Mouse (Mus musculus) CH12.LX (cell line): ENCODE measurements around the gene Spop. TPM values are rescaled to one million over a fixed set of nuclear protein-coding genes. Genes with fewer than 3 reads are reported as not detected.

Source experiments
- DNase-seq: peaks from one replicate; pipeline ENCODE4 v3.0.0-alpha.2; 2013; ENCODE audit errors: extremely low read depth
- H3K27ac ChIP-seq: 2 replicates; pipeline ENCODE4 v1.5.1; 2012; ENCODE audit warnings: low read depth, mild to moderate bottlenecking, control low read depth, moderate library complexity; ENCODE audit not compliant: insufficient read depth
- H3K27me3 ChIP-seq: replicated peaks from 2 replicates; pipeline ENCODE3; 2012; ENCODE audit warnings: inconsistent platforms
- H3K36me3 ChIP-seq, 2 experiments: replicated peaks in 1 of 2; 2 replicates each; pipeline versions ENCODE3 to v1.6.1; 2012; ENCODE audit warnings: inconsistent platforms in 1 of 2, low read length in 1 of 2, mild to moderate bottlenecking in 1 of 2, mixed read lengths in 1 of 2, moderate library complexity in 1 of 2; ENCODE audit not compliant: control insufficient read depth in 1 of 2, insufficient read depth in 1 of 2
- H3K4me1 ChIP-seq, 2 experiments: 2 replicates each; pipeline ENCODE4 v1.6.1; 2012; ENCODE audit warnings: inconsistent platforms in 1 of 2, moderate library complexity in 1 of 2; ENCODE audit not compliant: insufficient read depth in 2 of 2, control insufficient read depth in 1 of 2
- H3K4me2 ChIP-seq: 2 replicates; pipeline ENCODE4 v1.6.1; 2012; ENCODE audit warnings: low read depth, mild to moderate bottlenecking, control low read depth; ENCODE audit not compliant: poor library complexity, insufficient read depth, severe bottlenecking
- H3K4me3 ChIP-seq, 3 experiments: fragments of 150-350 bp in 1 of 3; sonication (generic) in 1 of 3; replicated peaks in 1 of 3; 2 replicates each; pipeline versions ENCODE3 to v1.5.1; 2011 to 2012; ENCODE audit warnings: low read depth in 2 of 3, low read length in 2 of 3, mild to moderate bottlenecking in 2 of 3, moderate library complexity in 2 of 3, control low read depth in 1 of 3, improper control_type of control experiment in 1 of 3, inconsistent platforms in 1 of 3, mixed read lengths in 1 of 3; ENCODE audit not compliant: poor library complexity in 1 of 3
- H3K79me2 ChIP-seq: replicated peaks from 2 replicates; pipeline ENCODE4 v1.6.1; 2012; ENCODE audit warnings: mild to moderate bottlenecking, moderate library complexity; ENCODE audit not compliant: control insufficient read depth, poor library complexity, insufficient read depth, severe bottlenecking; ENCODE audit errors: extremely low read depth
- H3K9ac ChIP-seq: 2 replicates; pipeline ENCODE4 v1.6.1; 2012; ENCODE audit warnings: low read depth, mild to moderate bottlenecking, control low read depth, moderate library complexity; ENCODE audit not compliant: insufficient read depth
- H3K9me3 ChIP-seq: replicated peaks from 2 replicates; pipeline ENCODE3; 2012; ENCODE audit warnings: low read length, inconsistent platforms, mixed read lengths
- BHLHE40 ChIP-seq: IDR thresholded peaks from 2 replicates; pipeline ENCODE4 v1.6.1; 2011; ENCODE audit warnings: mild to moderate bottlenecking, low read depth, low read length, improper control_type of control experiment
- CHD1 ChIP-seq: IDR thresholded peaks from 2 replicates; pipeline ENCODE4 v1.6.1; 2012; ENCODE audit warnings: low read depth, low read length, improper control_type of control experiment, inconsistent platforms
- CHD2 ChIP-seq: IDR thresholded peaks from 2 replicates; pipeline ENCODE4 v1.6.1; 2011; ENCODE audit warnings: low read length, improper control_type of control experiment
- E2F4 ChIP-seq: IDR thresholded peaks from 2 replicates; pipeline ENCODE4 v1.6.1; 2011; ENCODE audit warnings: low read depth, low read length, improper control_type of control experiment; ENCODE audit not compliant: insufficient replicate concordance
- ELF1 ChIP-seq: IDR thresholded peaks from 2 replicates; pipeline ENCODE4 v1.6.1; 2014; ENCODE audit warnings: low read depth, mild to moderate bottlenecking, inconsistent platforms, low read length, improper control_type of control experiment
- EP300 ChIP-seq: IDR thresholded peaks from 2 replicates; pipeline ENCODE4 v1.6.1; 2011; ENCODE audit warnings: low read length, improper control_type of control experiment
- ETS1 ChIP-seq: conservative IDR thresholded peaks from 2 replicates; pipeline ENCODE4 v1.6.1; 2012; ENCODE audit warnings: low read depth, mild to moderate bottlenecking, inconsistent platforms, low read length, improper control_type of control experiment, moderate library complexity
- GABPA ChIP-seq: IDR thresholded peaks from 2 replicates; pipeline ENCODE4 v1.6.1; 2012; ENCODE audit warnings: low read depth, low read length, improper control_type of control experiment, inconsistent platforms; ENCODE audit not compliant: insufficient replicate concordance
- HCFC1 ChIP-seq: IDR thresholded peaks from 2 replicates; pipeline ENCODE4 v1.6.1; 2012; ENCODE audit warnings: low read depth, mild to moderate bottlenecking, inconsistent platforms, low read length, improper control_type of control experiment
- IRF4 ChIP-seq: IDR thresholded peaks from 2 replicates; pipeline ENCODE4 v1.6.1; 2014; ENCODE audit warnings: low read depth, mild to moderate bottlenecking, inconsistent platforms, low read length, improper control_type of control experiment
- JUN ChIP-seq: IDR thresholded peaks from 2 replicates; pipeline ENCODE4 v1.6.1; 2011; ENCODE audit warnings: low read depth, mild to moderate bottlenecking, low read length, improper control_type of control experiment, moderate library complexity; ENCODE audit not compliant: insufficient read depth
- JUND ChIP-seq: conservative IDR thresholded peaks from 2 replicates; pipeline ENCODE4 v1.6.1; 2011; ENCODE audit warnings: low read depth, low read length, improper control_type of control experiment
- MAFK ChIP-seq: IDR thresholded peaks from 2 replicates; pipeline ENCODE4 v1.6.1; 2011; ENCODE audit warnings: low read length, improper control_type of control experiment; ENCODE audit not compliant: insufficient replicate concordance
- MAZ ChIP-seq: IDR thresholded peaks from 2 replicates; pipeline ENCODE4 v1.6.1; 2012; ENCODE audit warnings: low read depth, mild to moderate bottlenecking, inconsistent platforms, low read length, improper control_type of control experiment, moderate library complexity
- MXI1 ChIP-seq: IDR thresholded peaks from 2 replicates; pipeline ENCODE4 v1.6.1; 2011; ENCODE audit warnings: mild to moderate bottlenecking, low read depth, low read length, improper control_type of control experiment
- MYC ChIP-seq: IDR thresholded peaks from 2 replicates; pipeline ENCODE4 v1.6.1; 2011; ENCODE audit warnings: low read depth, mild to moderate bottlenecking, improper control_type of control experiment, low read length
- NELFE ChIP-seq: IDR thresholded peaks from 2 replicates; pipeline ENCODE4 v1.6.1; 2011; ENCODE audit warnings: low read depth, low read length, improper control_type of control experiment
- NRF1 ChIP-seq: IDR thresholded peaks from 2 replicates; pipeline ENCODE4 v1.6.1; 2014; ENCODE audit warnings: low read depth, mild to moderate bottlenecking, inconsistent platforms, low read length, improper control_type of control experiment, moderate library complexity
- PAX5 ChIP-seq: IDR thresholded peaks from 2 replicates; pipeline ENCODE4 v1.6.1; 2012; ENCODE audit warnings: low read length, inconsistent platforms, mixed read lengths
- POLR2A ChIP-seq: IDR thresholded peaks from 2 replicates; pipeline ENCODE4 v1.6.1; 2011; ENCODE audit warnings: low read depth, mild to moderate bottlenecking, improper control_type of control experiment, low read length
- POLR2AphosphoS2 ChIP-seq: IDR thresholded peaks from 2 replicates; pipeline ENCODE4 v1.6.1; 2011; ENCODE audit warnings: low read depth, low read length, improper control_type of control experiment
- RAD21 ChIP-seq: IDR thresholded peaks from 2 replicates; pipeline ENCODE4 v1.6.1; 2011; ENCODE audit warnings: low read depth, mild to moderate bottlenecking, low read length, improper control_type of control experiment, moderate library complexity
- RCOR1 ChIP-seq: conservative IDR thresholded peaks from 2 replicates; pipeline ENCODE4 v1.6.1; 2012; ENCODE audit warnings: low read depth, mild to moderate bottlenecking, inconsistent platforms, low read length, improper control_type of control experiment
- SIN3A ChIP-seq: IDR thresholded peaks from 2 replicates; pipeline ENCODE4 v1.6.1; 2012; ENCODE audit warnings: low read length, improper control_type of control experiment, inconsistent platforms
- TBP ChIP-seq: conservative IDR thresholded peaks from 2 replicates; pipeline ENCODE4 v1.6.1; 2011; ENCODE audit warnings: low read depth, low read length, improper control_type of control experiment
- TCF12 ChIP-seq: IDR thresholded peaks from 2 replicates; pipeline ENCODE4 v1.6.1; 2014; ENCODE audit warnings: low read depth, mild to moderate bottlenecking, inconsistent platforms, low read length, improper control_type of control experiment
- USF1 ChIP-seq: IDR thresholded peaks from 2 replicates; pipeline ENCODE4 v1.6.1; 2014; ENCODE audit warnings: low read depth, mild to moderate bottlenecking, inconsistent platforms, low read length, improper control_type of control experiment
- USF2 ChIP-seq: conservative IDR thresholded peaks from 2 replicates; pipeline ENCODE4 v1.6.1; 2011; ENCODE audit warnings: low read depth, low read length, improper control_type of control experiment
- ZC3H11A ChIP-seq: IDR thresholded peaks from 2 replicates; pipeline ENCODE4 v1.6.1; 2012; ENCODE audit warnings: low read depth, mild to moderate bottlenecking, inconsistent platforms, low read length, improper control_type of control experiment
- ZKSCAN1 ChIP-seq: IDR thresholded peaks from 2 replicates; pipeline ENCODE4 v1.6.1; 2012; ENCODE audit warnings: low read depth, inconsistent platforms, low read length, improper control_type of control experiment, borderline replicate concordance
- ZMIZ1 ChIP-seq: IDR thresholded peaks from 2 replicates; pipeline ENCODE4 v1.6.1; 2012; ENCODE audit warnings: low read depth, mild to moderate bottlenecking, inconsistent platforms, low read length, improper control_type of control experiment
- ZNF384 ChIP-seq: IDR thresholded peaks from 2 replicates; pipeline ENCODE4 v1.6.1; 2012; ENCODE audit warnings: low read depth, low read length, improper control_type of control experiment, inconsistent platforms
- dilution Hi-C: fragments of 300-500 bp; cut with MboI; formaldehyde crosslinking; loops from 2 replicates; pipeline ENCODE4 v1.14.3; 2020; ENCODE audit warnings: low sequenced_read_pairs; ENCODE audit not compliant: extremely low pct_unique_long_range_greater_than_20kb, extremely low pct_ligation_motif_present
- in situ Hi-C: fragments of 300-500 bp; cut with MboI; formaldehyde crosslinking; loops from 3 replicates; pipeline ENCODE4 v1.14.3; 2019; ENCODE audit warnings: low sequenced_read_pairs, low pct_ligation_motif_present, low pct_unique_long_range_greater_than_20kb, mixed read lengths
- polyA plus RNA-seq: library from polyadenylated mRNA; unstranded; fragments of >175 nt; gene quantifications from 2 replicates; pipeline ENCODE4 v1.2.1, GENCODE M21; 2012; ENCODE audit warnings: low read depth; ENCODE audit not compliant: insufficient read length
- total RNA-seq, 2 experiments: library from RNA; depleted of rRNA; stranded (reverse); fragments of 300-350 nt in 1 of 2; fragments of >200 nt in 1 of 2; gene quantifications; 2 replicates each; pipeline ENCODE4 v1.2.3; 2012 to 2014

Spop gene
- total and polyA plus RNA-seq, 3 experiments, result 42.7 to 103 (median 51.9) TPM

DNA sequence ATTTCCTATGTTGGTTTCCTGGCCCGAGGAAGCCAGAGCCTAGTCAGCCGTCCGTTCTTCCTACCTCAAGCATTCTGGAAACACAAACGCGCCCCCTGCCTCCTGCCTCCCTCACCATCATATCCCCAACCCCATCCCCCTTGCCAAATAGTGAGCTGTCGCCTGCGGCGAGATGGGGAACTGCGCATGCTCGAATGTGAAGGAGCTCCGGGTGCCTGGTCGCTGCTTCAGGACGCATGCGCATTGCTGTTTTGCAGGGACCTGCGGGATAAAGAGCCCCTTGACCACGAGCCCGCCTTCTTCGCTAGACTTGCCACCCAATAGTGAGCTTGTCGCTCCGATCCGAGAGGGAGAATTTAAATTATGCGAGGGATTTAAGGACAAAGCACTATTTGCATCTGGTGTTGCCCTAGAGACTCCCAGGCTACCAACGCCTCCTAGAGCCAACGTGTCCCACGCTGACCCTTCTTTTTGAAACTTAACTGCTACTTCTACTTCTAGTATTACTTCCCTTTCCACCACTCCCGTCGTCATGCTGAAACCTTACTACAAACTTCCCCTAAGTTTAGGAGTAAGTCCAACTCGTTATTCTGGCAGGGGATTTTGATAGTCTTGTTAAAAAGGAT is 769 bp downstream of the Spop start (continued):
- TF ChIP-seq BHLHE40, result no peak
- TF ChIP-seq ZKSCAN1, result no peak
- TF ChIP-seq GABPA, result no peak
- TF ChIP-seq JUND, result 0 out of 2 replicates have a peak, but pooled peaks have one; percentile 35
- peak; percentile 32; the same call in 1 of the 2 replicates for TF ChIP-seq CHD1
- TF ChIP-seq RAD21, result no peak; the same call in 1 of the 2 replicates
- no peak for TF ChIP-seq ZNF384
- no peak for TF ChIP-seq USF1
- peak; percentile 43; the same call in 1 of the 2 replicates for TF ChIP-seq TCF12
- TF ChIP-seq ETS1, result peak; percentile 48
- no peak for TF ChIP-seq MAZ
- TF ChIP-seq MYC, result peak; percentile 93; the same call in 1 of the 2 replicates
- TF ChIP-seq NELFE, result peak; percentile 75; the same call in 1 of the 2 replicates
- TF ChIP-seq MXI1, result peak; percentile 98
- TF ChIP-seq ZC3H11A, result no peak
- TF ChIP-seq POLR2A, result peak; percentile 79
- TF ChIP-seq IRF4, result peak; percentile 78
- TF ChIP-seq EP300, result peak; percentile 73
- TF ChIP-seq USF2, result no peak
- TF ChIP-seq TBP, result peak; percentile 85
- TF ChIP-seq SIN3A, result peak; percentile 97

DNA sequence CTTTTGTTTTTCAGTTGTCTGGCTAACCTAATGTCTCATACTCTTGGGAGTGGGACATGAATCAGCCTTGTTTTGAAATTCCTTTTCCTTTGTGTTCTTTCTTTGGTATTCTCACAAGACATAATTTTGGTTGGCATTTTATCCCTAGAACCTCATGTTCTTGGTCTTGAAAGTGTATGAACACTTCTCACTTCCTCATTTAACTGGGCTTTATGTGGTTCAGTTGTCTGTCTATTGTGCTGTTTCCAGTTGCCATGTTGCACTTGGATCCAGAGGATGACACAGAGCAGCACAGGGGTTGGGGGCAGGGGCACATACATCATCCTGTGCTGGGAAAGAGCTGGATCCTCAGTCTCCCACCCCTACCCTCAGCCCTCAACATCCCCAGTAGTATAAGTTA is 2.1 kb downstream of the Spop start:
- Histone ChIP-seq H3K4me1 (peaks cover 8 to 51% of the 10 kb centered on the region in 2 experiments), H3K9ac (peak overlapping the region; percentile 85), H3K9me3 (peaks cover 3% of the 10 kb centered on the region), H3K4me3 (peak overlapping the region; percentile 45 to 91 (median 81)), H3K4me2 (peak overlapping the region; percentile 99), H3K79me2 (peaks cover 42% of the 10 kb centered on the region), H3K27ac (peak overlapping the region; percentile 60), H3K36me3 (peaks cover 7 to 26% of the 10 kb centered on the region in 2 experiments), H3K27me3 (peaks cover 24% of the 10 kb centered on the region)
- dilution Hi-C loops, result no loop called here
- peak; percentile 76 for DNase-seq
- in situ Hi-C loops, result no loop called here
- TF ChIP-seq ZKSCAN1 (no peak), POLR2A (no peak), MYC (peak; percentile 85), SIN3A (peak; percentile 80; the same call in 1 of the 2 replicates), JUN (no peak), PAX5 (no peak), USF2 (no peak), NRF1 (0 out of 2 replicates have a peak, but pooled peaks have one; percentile 14), MAZ (no peak; the same call in 1 of the 2 replicates), ZC3H11A (no peak), JUND (peak; percentile 55), RCOR1 (no peak; the same call in 1 of the 2 replicates), CHD1 (peak; percentile 75), ELF1 (peak; percentile 53; the same call in 1 of the 2 replicates), TBP (no peak), POLR2AphosphoS2 (no peak), ZNF384 (0 out of 2 replicates have a peak, but pooled peaks have one; percentile 11), MXI1 (peak; percentile 71), ETS1 (peak; percentile 51; the same call in 1 of the 2 replicates), E2F4 (0 out of 2 replicates have a peak, but pooled peaks have one; percentile 16), CHD2 (no peak), USF1 (no peak), MAFK (no peak), HCFC1 (no peak), ZMIZ1 (no peak), TCF12 (0 out of 2 replicates have a peak, but pooled peaks have one; percentile 25)
